Mouse (Mus musculus): ENCODE data around the gene Slc6a21. TPM values are rescaled to one million over a fixed set of nuclear protein-coding genes. Genes with fewer than 3 reads are reported as not detected.

Slc6a21 gene
- total RNA-seq, 2 experiments from 2014 or later, result 0.40 to 0.59 TPM

DNA sequence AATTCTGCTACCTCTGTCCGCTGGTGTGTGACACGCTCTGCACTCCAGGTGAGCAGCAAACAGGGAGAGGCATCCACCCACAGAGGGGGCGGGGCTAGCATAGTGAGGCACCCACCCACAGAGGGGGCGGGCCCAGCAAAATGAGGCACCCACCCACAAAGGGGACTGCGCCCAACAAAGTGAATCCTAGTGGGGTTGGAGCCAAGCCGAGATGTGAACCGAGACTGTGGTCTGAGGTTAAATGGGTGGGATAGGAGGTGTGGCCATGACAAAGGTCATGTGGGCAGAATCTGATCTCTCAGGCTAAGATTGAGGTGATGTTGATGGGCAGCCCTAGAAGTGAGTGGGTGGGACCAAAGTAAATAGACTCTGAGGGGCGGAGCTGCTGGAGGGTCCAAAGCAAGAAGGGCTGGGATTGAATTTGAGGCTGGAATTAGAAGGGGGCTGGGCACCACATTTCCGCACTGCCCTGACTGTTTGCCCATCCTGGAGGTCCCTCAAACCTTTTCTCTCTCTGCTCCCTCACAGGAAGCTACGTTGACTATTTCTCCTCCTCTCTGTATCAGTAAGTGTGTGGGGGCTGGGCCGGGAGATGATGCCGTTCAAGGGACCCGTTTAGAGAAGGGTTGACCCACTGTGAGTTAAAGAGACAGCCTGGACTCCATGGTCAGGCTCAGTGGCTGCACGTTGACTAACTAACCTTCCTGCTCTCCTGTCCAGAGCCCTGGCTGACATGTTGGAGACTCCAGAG, 61.0 kb downstream of the Slc6a21 start:
- no peak for DNase-seq (ENCODE audit: low spot score in 2 of 2)
- intact Hi-C loops (cut with DNase I), result no loop called here

Other genes with a start within 250 kb of the Slc6a21 start
- gene Prr12, start 224.6 kb upstream of the Slc6a21 start, total RNA-seq (2021), result 10 to 100 TPM; 61.4 to 65.7 TPM
- gene Nosip, start 215.1 kb upstream of the Slc6a21 start, total RNA-seq (2021), result 10 to 100 TPM; 52.4 to 54.1 TPM
- 1 to 10 TPM; 6.6 to 7.1 TPM for gene Prrg2, start 214.8 kb upstream of the Slc6a21 start, total RNA-seq (2021)
- gene Rcn3, start 185.3 kb upstream of the Slc6a21 start, total RNA-seq (2021), result 1 to 10 TPM; 7.5 to 7.8 TPM
- 10 to 100 TPM; 21.0 to 22.8 TPM for gene Fcgrt, start 173.7 kb upstream of the Slc6a21 start, total RNA-seq (2021)
- 100 to 1,000 TPM; 402 to 406 TPM for gene Rps11, start 153.1 kb upstream of the Slc6a21 start, total RNA-seq (2021)
- gene Rpl13a, start 148.8 kb upstream of the Slc6a21 start, total RNA-seq (2021), result 100 to 1,000 TPM; 608 to 639 TPM
- gene Gm45713, start 141.3 kb upstream of the Slc6a21 start, total RNA-seq (2021), result not detected
- 1 to 10 TPM; 2.4 to 3.2 TPM for gene Flt3l, start 141.1 kb upstream of the Slc6a21 start, total RNA-seq (2021)
- 10 to 100 TPM; 46.9 to 48.4 TPM for gene Pih1d1, start 123.2 kb upstream of the Slc6a21 start, total RNA-seq (2021)
- gene Aldh16a1, start 122.9 kb upstream of the Slc6a21 start, total RNA-seq (2021), result 10 to 100 TPM; 10.7 to 13.5 TPM
- gene Slc17a7, start 113.6 kb upstream of the Slc6a21 start, total RNA-seq (2021), result 1,000 to 10,000 TPM; 1,570 to 1,628 TPM
- gene Gfy, start 97.9 kb upstream of the Slc6a21 start, total RNA-seq (2021), result under 1 TPM in 1 of 2 experiments, not detected in 1; 0.18 TPM
- gene Pth2, start 96.5 kb upstream of the Slc6a21 start, total RNA-seq (2021), result not detected
- gene Ccdc155, start 72.6 kb upstream of the Slc6a21 start, total RNA-seq (2021), result 1 to 10 TPM; 3.0 to 3.5 TPM
- 10 to 100 TPM; 13.7 to 17.3 TPM for gene Dkkl1, start 65.4 kb upstream of the Slc6a21 start, total RNA-seq (2021)
- gene Tead2, start 61.8 kb upstream of the Slc6a21 start, total RNA-seq (2021), result 1 to 10 TPM; 5.6 to 6.1 TPM
- gene Cd37, start 38.4 kb upstream of the Slc6a21 start, total RNA-seq (2021), result 1 to 10 TPM; 3.4 to 4.0 TPM
- gene Slc6a16, start 36.4 kb upstream of the Slc6a21 start, total RNA-seq (2021), result 1 to 10 TPM in 1 of 2 experiments, under 1 TPM in 1; 0.97 to 1.1 TPM
- 10 to 100 TPM; 19.5 to 21.3 TPM for gene Trpm4, start 56.3 kb downstream of the Slc6a21 start, total RNA-seq (2021)
- gene Hrc, start 57.8 kb downstream of the Slc6a21 start, total RNA-seq (2021), result 1 to 10 TPM in 1 of 2 experiments, under 1 TPM in 1; 0.99 to 1.2 TPM
- 100 to 1,000 TPM; 159 to 168 TPM for gene Ppfia3, start 89.5 kb downstream of the Slc6a21 start, total RNA-seq (2021)
- gene Lin7b, start 93.1 kb downstream of the Slc6a21 start, total RNA-seq (2021), result 100 to 1,000 TPM; 198 to 216 TPM
- 100 to 1,000 TPM; 373 to 398 TPM for gene Snrnp70, start 118.2 kb downstream of the Slc6a21 start, total RNA-seq (2021)
- gene Kcna7, start 128.1 kb downstream of the Slc6a21 start, total RNA-seq (2021), result under 1 TPM in 1 of 2 experiments, not detected in 1; 0.15 TPM
- not detected for gene Ntf5, start 136.2 kb downstream of the Slc6a21 start, total RNA-seq (2021)
- gene Lhb, start 143.3 kb downstream of the Slc6a21 start, total RNA-seq (2021), result not detected
- 10 to 100 TPM; 14.4 to 16.3 TPM for gene Gys1, start 157.3 kb downstream of the Slc6a21 start, total RNA-seq (2021)
- gene Ruvbl2, start 160.6 kb downstream of the Slc6a21 start, total RNA-seq (2021), result 10 to 100 TPM; 32.1 to 35.6 TPM
- 100 to 1,000 TPM; 287 to 302 TPM for gene Ftl1, start 182.4 kb downstream of the Slc6a21 start, total RNA-seq (2021)
- gene Bax, start 189.4 kb downstream of the Slc6a21 start, total RNA-seq (2021), result 10 to 100 TPM; 75.0 to 81.0 TPM
- gene Tulp2, start 204.4 kb downstream of the Slc6a21 start, total RNA-seq (2021), result not detected
- 1 to 10 TPM in 1 of 2 experiments, under 1 TPM in 1; 0.88 to 1.7 TPM for gene Gm45808, start 209.3 kb downstream of the Slc6a21 start, total RNA-seq (2021)
- 1 to 10 TPM; 2.8 to 2.9 TPM for gene Dhdh, start 211.3 kb downstream of the Slc6a21 start, total RNA-seq (2021)
- 100 to 1,000 TPM; 109 to 110 TPM for gene Nucb1, start 232.9 kb downstream of the Slc6a21 start, total RNA-seq (2021)
- gene Ppp1r15a, start 248.8 kb downstream of the Slc6a21 start, total RNA-seq (2021), result 10 to 100 TPM; 24.2 to 33.3 TPM
- gene Plekha4, start 248.8 kb downstream of the Slc6a21 start, total RNA-seq (2021), result 1 to 10 TPM; 1.0 to 2.4 TPM

Data from left cerebral cortex, postnatal 14 days (tissue).